Mouse (Mus musculus): Measurements from ENCODE around the gene Ypel5.

- TF ChIP-seq CTCF (IDR thresholded peaks at IDR 0.05; ENCODE audit: borderline replicate concordance, control insufficient read depth, extremely low read depth, insufficient read depth, low read length, poor library complexity) (no peak), POLR2A (IDR thresholded peaks at IDR 0.05; ENCODE audit: control insufficient read depth, extremely low read depth, insufficient read depth, low read length, poor library complexity) (no peak)
Observed at GRCm38 (mm10) chr17:72897961-72898360, 61.7 kb downstream of the Ypel5 start.
